Mouse (Mus musculus) monocyte, adult 5-6 weeks (primary cell): ENCODE results near the gene Irgq. TPM values are rescaled to one million over a fixed set of nuclear protein-coding genes. Genes with fewer than 3 reads are reported as not detected.

Experiments
- ATAC-seq: fragments of 153-309, 156-312 bp; replicated peaks from 2 replicates; pipeline ENCODE4 v1.8.0; 2017; ENCODE audit warnings: mild to moderate bottlenecking; ENCODE audit not compliant: low TSS enrichment, insufficient number of reproducible peaks, severe bottlenecking, poor library complexity, low FRiP score
- total RNA-seq: library from RNA; stranded (forward); fragments of 200-1000, 200-491, 200-594 nt; gene quantifications from 3 replicates; pipeline ENCODE4 v1.2.3, GENCODE M21; 2017

The Irgq gene
- total RNA-seq, 1 experiment from 2014 or later: 2.9 TPM

- no peak for ATAC-seq
These were observed 43.8 kb downstream of the Irgq start for GRCm38 (mm10) chr7:24574224-24574796.

- ATAC-seq: no peak
These were observed 47.3 kb downstream of the Irgq start for GRCm38 (mm10) chr7:24577811-24578210.

GRCm38 (mm10) chr7:24584876-24585275, 54.4 kb downstream of the Irgq start:
- no peak for ATAC-seq

- ATAC-seq: no peak
These were observed 55.5 kb downstream of the Irgq start for GRCm38 (mm10) chr7:24585995-24586394.

GRCm38 (mm10) chr7:24586828-24587227, 56.3 kb downstream of the Irgq start:
- no peak for ATAC-seq

GRCm38 (mm10) chr7:24587330-24588105, 57.0 kb downstream of the Irgq start, which contains the start of the genes Ethe1 and Zfp575:
Gene Ethe1 (plus strand): TSS chr7:24587543.
Gene Zfp575 (minus strand): TSS chr7:24587641.
- 0 out of 2 replicates have a peak, but pooled peaks have one; percentile 24 for ATAC-seq

Other genes with a start within 250 kb of the Irgq start
- 4.6 to 11.1 TPM (median 5.2 TPM) in 3 replicates for gene Zfp61, start 229.5 kb upstream of the Irgq start, total RNA-seq
- 2.4 to 4.6 TPM (median 4.5 TPM) in 3 replicates for gene Zfp94, start 214.0 kb upstream of the Irgq start, total RNA-seq
- gene Tescl, start 196.8 kb upstream of the Irgq start, total RNA-seq: 2.3 TPM in 1 of 3 replicates, not detected in the others
- not detected in 3 replicates for gene Lypd5, start 181.5 kb upstream of the Irgq start, total RNA-seq
- 10.3 to 11.8 TPM (median 11.5 TPM) in 3 replicates for gene Kcnn4, start 160.4 kb upstream of the Irgq start, total RNA-seq
- gene Smg9, start 131.1 kb upstream of the Irgq start, total RNA-seq: 20.1 to 30.8 TPM (median 22.6 TPM) in 3 replicates
- gene Irgc1, start 78.4 kb upstream of the Irgq start, total RNA-seq: 1.7 TPM in 1 of 3 replicates, not detected in the others
- 286 to 300 TPM (median 297 TPM) in 3 replicates for gene Plaur, start 68.2 kb upstream of the Irgq start, total RNA-seq
- not detected in 3 replicates for gene Cadm4, start 48.7 kb upstream of the Irgq start, total RNA-seq
- gene Zfp428, start 23.7 kb upstream of the Irgq start, total RNA-seq: 0.95 TPM in 1 of 3 replicates, not detected in the others
- 1.1 TPM in 1 of 3 replicates, not detected in the others for gene AC161166.1, start 18.2 kb upstream of the Irgq start, total RNA-seq
- not detected in 3 replicates for gene Pinlyp, start 15.4 kb downstream of the Irgq start, total RNA-seq
- gene Xrcc1, start 15.6 kb downstream of the Irgq start, total RNA-seq: 18.0 to 42.4 TPM (median 29.6 TPM) in 3 replicates
- gene Ethe1, start 56.9 kb downstream of the Irgq start, total RNA-seq: 4.8 to 9.7 TPM (median 7.9 TPM) in 3 replicates
- gene Zfp575, start 57.0 kb downstream of the Irgq start, total RNA-seq: not detected in 3 replicates
- gene Phldb3, start 80.1 kb downstream of the Irgq start, total RNA-seq: 7.5 to 10.6 TPM (median 9.6 TPM) in 3 replicates
- not detected in 3 replicates for gene Lypd3, start 105.9 kb downstream of the Irgq start, total RNA-seq
- not detected in 3 replicates for gene Tex101, start 146.0 kb downstream of the Irgq start, total RNA-seq
- gene BC049730, start 178.6 kb downstream of the Irgq start, total RNA-seq: not detected in 3 replicates
- gene Gm4763, start 196.2 kb downstream of the Irgq start, total RNA-seq: not detected in 3 replicates
- 1.9 to 6.7 TPM (median 5.2 TPM) in 3 replicates for gene Cd177, start 229.6 kb downstream of the Irgq start, total RNA-seq
- gene Ceacam10, start 246.5 kb downstream of the Irgq start, total RNA-seq: not detected in 3 replicates